Mouse (Mus musculus): Measurements from ENCODE around the gene Ttc24. TPM values are rescaled to one million over a fixed set of nuclear protein-coding genes. Genes with fewer than 3 reads are reported as not detected.

The Ttc24 gene
- 0.47 and 0.55 TPM in 2 replicates for polyA plus RNA-seq (2012; rRNA removed)

DNA sequence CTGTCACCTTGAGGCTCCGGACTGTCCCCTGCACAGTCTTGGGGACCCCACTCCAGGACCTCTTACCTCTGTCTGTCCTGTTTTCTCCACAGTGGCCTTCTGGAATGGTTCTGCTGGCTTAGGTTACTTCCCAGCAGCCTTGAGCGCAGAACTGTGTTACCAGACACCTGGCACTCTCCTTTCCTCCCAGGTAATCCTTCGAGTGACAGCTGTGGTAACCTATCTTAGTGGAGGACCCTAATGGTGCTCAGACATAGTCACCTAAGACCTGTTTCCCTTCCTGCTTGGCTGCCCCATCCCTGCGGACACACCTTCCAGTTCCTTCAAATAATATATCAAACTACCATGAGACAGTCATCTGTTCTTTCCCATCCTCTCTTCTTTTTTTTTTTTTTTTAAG, at the start of gene Ttc24:
Gene Ttc24, minus strand, starts transcription at position 101 of the 400 bp plus-strand sequence.
- TF ChIP-seq POLR2A (IDR thresholded peaks at IDR 0.05; ENCODE audit: control insufficient read depth, extremely low read depth, insufficient read depth, low read length, poor library complexity) (no peak), CTCF (IDR thresholded peaks at IDR 0.05; ENCODE audit: borderline replicate concordance, control insufficient read depth, extremely low read depth, insufficient read depth, low read length, poor library complexity) (no peak)
- DNase-seq, result no peak
- Histone ChIP-seq H3K36me3 (ENCODE audit: control insufficient read depth, insufficient read depth, low read length) (no peaks in the 10 kb centered on the region), H3K4me1 (replicated peaks; ENCODE audit: control insufficient read depth, insufficient read depth, low read length) (peaks cover 9% of the 10 kb centered on the region), H3K27ac (ENCODE audit: control insufficient read depth, insufficient read depth, low read length) (no peak within 1 kb of the TSS), H3K27me3 (ENCODE audit: control insufficient read depth, insufficient read depth, low read length) (no peaks in the 10 kb centered on the region), H3K4me3 (ENCODE audit: control insufficient read depth, insufficient read depth, low read length) (no peak within 1 kb of the TSS)
- 91% methylated on average over 4 of the region's 4 CpGs for WGBS

GRCm38 (mm10) chr3:88127636-88128035, 49.5 kb upstream of the Ttc24 start:
- Histone ChIP-seq H3K27me3 (ENCODE audit: control insufficient read depth, insufficient read depth, low read length) (no peaks in the 10 kb centered on the region), H3K4me3 (ENCODE audit: control insufficient read depth, insufficient read depth, low read length) (no peak overlapping the region), H3K36me3 (ENCODE audit: control insufficient read depth, insufficient read depth, low read length) (no peaks in the 10 kb centered on the region), H3K4me1 (replicated peaks; ENCODE audit: control insufficient read depth, insufficient read depth, low read length) (peaks cover 5% of the 10 kb centered on the region; the same call in 1 of the 2 replicates), H3K27ac (ENCODE audit: control insufficient read depth, insufficient read depth, low read length) (peak overlapping the region; percentile 48; the same call in 1 of the 2 replicates)
- WGBS, result 34% methylated on average over 3 of the region's 3 CpGs
- TF ChIP-seq CTCF (IDR thresholded peaks at IDR 0.05; ENCODE audit: borderline replicate concordance, control insufficient read depth, extremely low read depth, insufficient read depth, low read length, poor library complexity) (no peak), POLR2A (IDR thresholded peaks at IDR 0.05; ENCODE audit: control insufficient read depth, extremely low read depth, insufficient read depth, low read length, poor library complexity) (no peak)
- peak; percentile 18 for DNase-seq

DNA sequence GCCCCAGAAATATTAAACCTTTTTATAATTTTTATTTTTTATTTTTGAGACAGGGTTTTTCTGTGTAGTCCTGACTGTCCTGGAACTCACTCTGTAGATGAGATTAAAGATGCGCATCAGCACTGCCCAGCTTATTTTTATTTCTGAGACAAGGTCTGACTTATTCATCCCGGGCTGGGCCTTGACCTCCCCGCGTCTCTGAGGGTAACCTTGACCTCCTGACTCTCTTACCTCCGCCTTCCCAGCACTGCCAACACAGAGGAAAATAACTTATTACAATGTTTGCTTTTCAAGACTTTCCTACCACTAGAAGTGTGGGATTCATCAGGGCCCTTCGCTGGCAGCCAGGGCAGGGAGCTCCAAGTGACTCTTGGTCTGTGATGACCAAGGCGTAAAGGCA, 48.1 kb upstream of the Ttc24 start:
- no peak overlapping the region for H3K4me3 ChIP-seq (ENCODE audit: control insufficient read depth, insufficient read depth, low read length)
- H3K36me3 ChIP-seq (ENCODE audit: control insufficient read depth, insufficient read depth, low read length), result no peaks in the 10 kb centered on the region
- TF ChIP-seq CTCF (IDR thresholded peaks at IDR 0.05; ENCODE audit: borderline replicate concordance, control insufficient read depth, extremely low read depth, insufficient read depth, low read length, poor library complexity), result no peak
- TF ChIP-seq POLR2A (IDR thresholded peaks at IDR 0.05; ENCODE audit: control insufficient read depth, extremely low read depth, insufficient read depth, low read length, poor library complexity), result no peak
- no peaks in the 10 kb centered on the region for H3K27me3 ChIP-seq (ENCODE audit: control insufficient read depth, insufficient read depth, low read length)
- H3K27ac ChIP-seq (ENCODE audit: control insufficient read depth, insufficient read depth, low read length), result no peak overlapping the region
- no peak for DNase-seq
- WGBS, result 99% methylated on average over 7 of the region's 7 CpGs
- peaks cover 3% of the 10 kb centered on the region; the same call in 1 of the 2 replicates for H3K4me1 ChIP-seq (replicated peaks; ENCODE audit: control insufficient read depth, insufficient read depth, low read length)

DNA sequence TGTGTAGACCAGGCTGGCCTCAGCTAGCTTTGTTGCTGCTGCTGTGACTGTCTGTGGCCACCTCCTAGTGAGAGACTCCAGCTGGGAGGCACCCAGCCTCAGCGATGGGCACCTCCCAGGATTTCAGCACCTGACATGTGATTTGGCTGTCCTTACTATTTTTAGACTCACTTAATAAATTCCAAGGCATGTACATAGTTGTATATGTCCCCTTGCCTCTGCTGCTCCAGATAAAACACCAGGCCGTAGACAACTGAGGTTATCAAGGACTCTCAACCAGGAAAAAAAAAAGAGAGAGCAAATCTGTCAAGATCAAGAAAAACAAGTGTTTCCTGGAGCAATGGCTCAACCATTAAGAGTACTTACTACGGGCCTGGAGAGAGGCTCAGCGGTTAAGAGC, 47.1 kb upstream of the Ttc24 start:
- Histone ChIP-seq H3K27ac (ENCODE audit: control insufficient read depth, insufficient read depth, low read length) (no peak overlapping the region), H3K27me3 (ENCODE audit: control insufficient read depth, insufficient read depth, low read length) (no peaks in the 10 kb centered on the region), H3K4me1 (replicated peaks; ENCODE audit: control insufficient read depth, insufficient read depth, low read length) (peaks cover 3% of the 10 kb centered on the region; the same call in 1 of the 2 replicates), H3K4me3 (ENCODE audit: control insufficient read depth, insufficient read depth, low read length) (no peak overlapping the region), H3K36me3 (ENCODE audit: control insufficient read depth, insufficient read depth, low read length) (no peaks in the 10 kb centered on the region)
- no peak for TF ChIP-seq POLR2A (IDR thresholded peaks at IDR 0.05; ENCODE audit: control insufficient read depth, extremely low read depth, insufficient read depth, low read length, poor library complexity)
- no peak for TF ChIP-seq CTCF (IDR thresholded peaks at IDR 0.05; ENCODE audit: borderline replicate concordance, control insufficient read depth, extremely low read depth, insufficient read depth, low read length, poor library complexity)
- DNase-seq, result no peak
- WGBS, result 86% methylated on average over 4 of the region's 4 CpGs

- 96% methylated on average over 14 of the region's 14 CpGs for WGBS
- H3K27ac ChIP-seq (ENCODE audit: control insufficient read depth, insufficient read depth, low read length), result no peak overlapping the region
- no peaks in the 10 kb centered on the region for H3K36me3 ChIP-seq (ENCODE audit: control insufficient read depth, insufficient read depth, low read length)
- no peak overlapping the region for H3K4me3 ChIP-seq (ENCODE audit: control insufficient read depth, insufficient read depth, low read length)
- no peak for DNase-seq
- no peaks in the 10 kb centered on the region for H3K4me1 ChIP-seq (replicated peaks; ENCODE audit: control insufficient read depth, insufficient read depth, low read length)
- H3K27me3 ChIP-seq (ENCODE audit: control insufficient read depth, insufficient read depth, low read length), result no peaks in the 10 kb centered on the region
- no peak for TF ChIP-seq CTCF (IDR thresholded peaks at IDR 0.05; ENCODE audit: borderline replicate concordance, control insufficient read depth, extremely low read depth, insufficient read depth, low read length, poor library complexity)
- no peak for TF ChIP-seq POLR2A (IDR thresholded peaks at IDR 0.05; ENCODE audit: control insufficient read depth, extremely low read depth, insufficient read depth, low read length, poor library complexity)
Measured at GRCm38 (mm10) chr3:88121164-88122131, 43.3 kb upstream of the Ttc24 start.

DNA sequence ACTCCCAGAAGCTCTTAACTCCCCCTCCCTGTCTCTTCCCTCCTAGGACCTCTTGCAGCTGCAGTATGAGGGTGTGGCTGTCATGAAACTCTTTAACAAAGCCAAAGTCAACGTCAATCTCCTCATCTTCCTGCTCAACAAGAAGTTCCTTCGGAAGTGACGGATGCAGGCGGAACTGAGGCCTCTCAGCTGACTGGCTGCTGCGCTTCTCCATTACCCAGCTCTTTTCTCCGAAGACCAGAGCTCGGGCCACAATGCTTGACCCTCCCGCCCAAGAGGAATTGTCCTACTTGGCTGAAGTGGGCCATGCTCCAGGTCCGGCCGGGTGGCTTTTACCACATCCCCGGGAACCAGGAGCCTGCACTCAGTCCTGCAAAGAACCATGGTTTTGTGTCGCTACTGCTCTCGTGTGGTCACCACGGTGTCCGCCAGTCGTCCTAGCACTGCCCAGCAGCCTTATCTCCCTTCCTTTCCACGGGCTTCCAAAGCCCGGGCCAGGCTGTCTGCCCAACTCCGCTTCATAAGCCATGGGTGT, 42.1 kb upstream of the Ttc24 start:
- no peaks in the 10 kb centered on the region for H3K4me1 ChIP-seq (replicated peaks; ENCODE audit: control insufficient read depth, insufficient read depth, low read length)
- TF ChIP-seq POLR2A (IDR thresholded peaks at IDR 0.05; ENCODE audit: control insufficient read depth, extremely low read depth, insufficient read depth, low read length, poor library complexity) (no peak), CTCF (IDR thresholded peaks at IDR 0.05; ENCODE audit: borderline replicate concordance, control insufficient read depth, extremely low read depth, insufficient read depth, low read length, poor library complexity) (no peak)
- no peaks in the 10 kb centered on the region for H3K27me3 ChIP-seq (ENCODE audit: control insufficient read depth, insufficient read depth, low read length)
- no peaks in the 10 kb centered on the region for H3K36me3 ChIP-seq (ENCODE audit: control insufficient read depth, insufficient read depth, low read length)
- no peak overlapping the region for H3K27ac ChIP-seq (ENCODE audit: control insufficient read depth, insufficient read depth, low read length)
- no peak for DNase-seq
- 95% methylated on average over 19 of the region's 19 CpGs for WGBS
- no peak overlapping the region for H3K4me3 ChIP-seq (ENCODE audit: control insufficient read depth, insufficient read depth, low read length)
